ENCODE assay signal across 12 mouse cellular contexts in the genomic region with DNA sequence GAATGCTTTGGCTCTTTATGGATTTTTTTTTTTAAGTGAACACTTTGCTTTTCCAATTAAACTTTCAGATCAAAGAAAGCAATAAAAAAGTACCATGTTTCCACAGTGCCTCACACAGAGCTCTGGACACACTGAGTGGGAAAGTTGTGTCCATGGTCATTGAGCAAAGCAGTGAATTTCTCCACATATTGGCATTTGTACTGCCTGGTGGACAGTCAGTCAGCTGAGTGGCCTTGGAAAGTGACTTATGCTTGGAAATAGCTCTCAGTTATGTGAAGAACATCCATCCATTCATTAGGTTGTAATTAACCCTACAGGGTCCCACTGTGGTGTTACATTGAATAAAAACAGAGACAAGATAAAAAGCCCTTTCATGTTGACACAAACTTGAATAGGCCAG.
"Had no signal": no experiment of that assay in that cellular context is flagged by ENCODE, and none has a peak within 500 bp of the region (broad histone marks: within the 10 kb centered on the region; RNA-seq: fewer than 3 reads in every experiment).

No protein-coding gene starts in this region.

- DNase-seq: liver, postnatal 0 days; lung, adult 2 months; lung, postnatal 4 days; midbrain, embryonic 14.5 days; retina, postnatal 1 day; right cerebral cortex, adult 18-20 months; right cerebral cortex, postnatal 25 days; right cerebral cortex, postnatal 4 days; spleen, adult 18-20 months; thymus, adult 18-20 months; thymus, postnatal 14 days; thymus, postnatal 36 days had no signal
